Comparison of ENCODE assay signal across 26 mouse cellular contexts in genomic region chr13:107678860-107679259, GRCm38 (mm10).
DNase-seq lines count a peak whose midpoint lies in the region; ATAC-seq and TF ChIP-seq lines count a peak whose summit lies in the region.
"Had no signal": no experiment of that assay in that cellular context is flagged by ENCODE, and none has a peak within 500 bp of the region (broad histone marks: within the 10 kb centered on the region; RNA-seq: fewer than 3 reads in every experiment).

No protein-coding gene starts in this region.

- no peak for ATAC-seq in hindbrain, postnatal 0 days
- ATAC-seq in neural tube, embryonic 15.5 days (ENCODE audit: low FRiP score) = no peak
- ATAC-seq: forebrain, embryonic 13.5 days; midbrain, embryonic 13.5 days had no signal

- peak; percentile 26 for DNase-seq in embryo, embryonic 10 days (ENCODE audit: low spot score)
- no peak for DNase-seq in embryo, embryonic 9.5 days (ENCODE audit: extremely low spot score)
- peak; percentile 14 for DNase-seq in thymus, postnatal 0 days (ENCODE audit: low spot score)
- no peak for DNase-seq in thymus, adult 2 months
- DNase-seq in forelimb bud, embryonic 11.5 days (ENCODE audit: low read depth, low spot score) = peak; percentile 65
- DNase-seq in hindbrain, postnatal 0 days (ENCODE audit: low spot score) = no peak
- DNase-seq: adrenal gland, postnatal 25 days; cerebellum, adult 11-12 months; cerebellum, adult 9-11 months; gastrocnemius, adult 2 months; heart, adult 2 months; heart, postnatal 4 days; kidney, adult 11 months; kidney, postnatal 14 days; layer of hippocampus, adult 9-11 months; liver; lung, embryonic 14.5 days; spleen, adult 18-20 months had no signal

- H3K4me3 ChIP-seq in thymus, adult 2 months (ENCODE audit: control insufficient read depth, insufficient read depth, low read length) = no peak overlapping the region
- H3K4me3 ChIP-seq in myocyte = no peak overlapping the region
- H3K4me3 ChIP-seq in hindbrain, postnatal 0 days (ENCODE audit: low read length) = no peak overlapping the region
- H3K4me3 ChIP-seq in neural tube, embryonic 15.5 days (replicated peaks) = no peak overlapping the region
- H3K4me3 ChIP-seq: embryonic facial prominence, embryonic 15.5 days; forebrain, embryonic 13.5 days; gastrocnemius, adult 2 months; heart, adult 2 months; heart, embryonic 12.5 days; hindbrain, embryonic 13.5 days; midbrain, embryonic 13.5 days had no signal

- peaks cover 9% of the 10 kb centered on the region; the same call in 1 of the 2 replicates for H3K4me1 ChIP-seq in thymus, adult 2 months (replicated peaks; ENCODE audit: control insufficient read depth, insufficient read depth, low read length)
- H3K4me1 ChIP-seq in hindbrain, postnatal 0 days (ENCODE audit: insufficient read depth, low read length) = no peaks in the 10 kb centered on the region
- peaks cover 16% of the 10 kb centered on the region for H3K4me1 ChIP-seq in neural tube, embryonic 15.5 days

- H3K27me3 ChIP-seq in thymus, adult 2 months (ENCODE audit: control insufficient read depth, insufficient read depth, low read length) = no peaks in the 10 kb centered on the region
- H3K27me3 ChIP-seq in myocyte (ENCODE audit: control insufficient read depth, insufficient read depth, insufficient read length) = no peaks in the 10 kb centered on the region
- H3K27me3 ChIP-seq in hindbrain, postnatal 0 days (ENCODE audit: insufficient read depth, low read length) = no peaks in the 10 kb centered on the region
- H3K27me3 ChIP-seq in neural tube, embryonic 15.5 days (replicated peaks) = no peaks in the 10 kb centered on the region
- H3K27me3 ChIP-seq: embryonic facial prominence, embryonic 15.5 days; forebrain, embryonic 13.5 days; heart, embryonic 12.5 days; hindbrain, embryonic 13.5 days had no signal

- H3K79me2 ChIP-seq in myocyte (ENCODE audit: control insufficient read depth, insufficient read depth) = no peaks in the 10 kb centered on the region

- no peaks in the 10 kb centered on the region for H3K36me3 ChIP-seq in thymus, adult 2 months (ENCODE audit: control insufficient read depth, insufficient read depth, low read length)
- H3K36me3 ChIP-seq in myocyte (ENCODE audit: control insufficient read depth, insufficient read depth) = no peaks in the 10 kb centered on the region
- no peaks in the 10 kb centered on the region for H3K36me3 ChIP-seq in hindbrain, postnatal 0 days (ENCODE audit: insufficient read depth, low read length)
- H3K36me3 ChIP-seq in neural tube, embryonic 15.5 days = no peaks in the 10 kb centered on the region
- H3K36me3 ChIP-seq: embryonic facial prominence, embryonic 15.5 days; heart, embryonic 12.5 days; hindbrain, embryonic 13.5 days; midbrain, embryonic 13.5 days had no signal

- H3K9ac ChIP-seq in hindbrain, postnatal 0 days (replicated peaks; ENCODE audit: low read length) = no peak overlapping the region
- no peak overlapping the region for H3K9ac ChIP-seq in neural tube, embryonic 15.5 days (replicated peaks)
- H3K9ac ChIP-seq: embryonic facial prominence, embryonic 15.5 days; forebrain, embryonic 13.5 days; heart, embryonic 12.5 days; hindbrain, embryonic 13.5 days; liver, embryonic 14.5 days; lung, embryonic 14.5 days; midbrain, embryonic 13.5 days had no signal

- no peak overlapping the region for H3K27ac ChIP-seq in thymus, adult 2 months (ENCODE audit: control insufficient read depth, insufficient read depth, low read length)
- H3K27ac ChIP-seq in hindbrain, postnatal 0 days = no peak overlapping the region
- no peak overlapping the region for H3K27ac ChIP-seq in neural tube, embryonic 15.5 days (replicated peaks)
- H3K27ac ChIP-seq: embryonic facial prominence, embryonic 15.5 days; forebrain, embryonic 13.5 days; gastrocnemius, adult 2 months; heart, adult 2 months; hindbrain, embryonic 13.5 days; liver, embryonic 14.5 days; midbrain, embryonic 13.5 days had no signal

- no peaks in the 10 kb centered on the region for H3K9me3 ChIP-seq in hindbrain, postnatal 0 days (ENCODE audit: low read length)
- no peaks in the 10 kb centered on the region for H3K9me3 ChIP-seq in neural tube, embryonic 15.5 days (replicated peaks)
- H3K9me3 ChIP-seq: embryonic facial prominence, embryonic 15.5 days; forebrain, embryonic 13.5 days; heart, embryonic 12.5 days; hindbrain, embryonic 13.5 days; midbrain, embryonic 13.5 days had no signal

- H3ac ChIP-seq in myocyte (ENCODE audit: control insufficient read depth, insufficient read length) = no peak overlapping the region

- TF ChIP-seq POLR2A in thymus, adult 2 months (IDR thresholded peaks at IDR 0.05; ENCODE audit: control insufficient read depth, extremely low read depth, insufficient read depth, low read length, poor library complexity) = no peak
- TF ChIP-seq POLR2A in myocyte (IDR thresholded peaks at IDR 0.05; ENCODE audit: insufficient read length, low read depth) = no peak

- no peak overlapping the region for H3K4me2 ChIP-seq in myocyte (ENCODE audit: low read depth)
- H3K4me2 ChIP-seq in hindbrain, postnatal 0 days (ENCODE audit: low read depth, low read length) = no peak overlapping the region
- no peak overlapping the region for H3K4me2 ChIP-seq in neural tube, embryonic 15.5 days
- H3K4me2 ChIP-seq: embryonic facial prominence, embryonic 15.5 days; forebrain, embryonic 13.5 days; heart, embryonic 12.5 days; hindbrain, embryonic 13.5 days; lung, embryonic 14.5 days; midbrain, embryonic 13.5 days had no signal

- no peak for TF ChIP-seq CTCF in thymus, adult 2 months (IDR thresholded peaks at IDR 0.05; ENCODE audit: borderline replicate concordance, control insufficient read depth, extremely low read depth, insufficient read depth, low read length, poor library complexity)
- TF ChIP-seq CTCF in hindbrain, postnatal 0 days (IDR thresholded peaks at IDR 0.05; ENCODE audit: low read depth) = no peak

TF ChIP-seq in myocyte, 11 proteins besides CTCF, POLR2A, EP300 and RAD21:
- TF ChIP-seq POLR2AphosphoS2 (IDR thresholded peaks at IDR 0.05; ENCODE audit: insufficient read length, low read depth) (no peak), MYOD1 (IDR thresholded peaks at IDR 0.05; ENCODE audit: control insufficient read depth in 1 of 3, insufficient read length in 2 of 3, low read depth in 2 of 3) (peak in 2 of 3 experiments; percentile 87 to 91), TCF12 (IDR thresholded peaks at IDR 0.05; ENCODE audit: insufficient read depth, poor library complexity, severe bottlenecking) (peak; percentile 88), USF1 (IDR thresholded peaks at IDR 0.05; ENCODE audit: low read depth) (no peak), MYOG (IDR thresholded peaks at IDR 0.05; ENCODE audit: control insufficient read depth in 1 of 3, insufficient read depth in 1 of 3, insufficient read length in 2 of 3, low read depth in 2 of 3) (peak; percentile 36 to 80 (median 70))

Comparison
In these comparisons a context has a peak if more than half of its experiments do, and no peak if none do; other contexts are left out.
1. DNase-seq: peak in embryo, embryonic 10 days (single experiment), thymus, postnatal 0 days (single experiment) and forelimb bud, embryonic 11.5 days (single experiment); none in embryo, embryonic 9.5 days (single experiment), thymus, adult 2 months (single experiment) and hindbrain, postnatal 0 days (single experiment).